In genomic region chr3:90657405-90657804, GRCm38 (mm10) we compare ENCODE assay signal across 14 mouse cellular contexts. TPM values are rescaled to one million over a fixed set of nuclear protein-coding genes. Genes with fewer than 3 reads are reported as not detected.
A peak's percentile ranks its signal among the peaks of the same experiment; 100 is the strongest.
DNase-seq lines count a peak whose midpoint lies in the region; ATAC-seq and TF ChIP-seq lines count a peak whose summit lies in the region.
"Had no signal": no experiment of that assay in that cellular context is flagged by ENCODE, and none has a peak within 500 bp of the region (broad histone marks: within the 10 kb centered on the region; RNA-seq: fewer than 3 reads in every experiment).

No protein-coding gene starts in this region.

- H3K36me3 ChIP-seq in heart, embryonic 12.5 days: no peaks in the 10 kb centered on the region
- H3K36me3 ChIP-seq in midbrain, embryonic 14.5 days (ENCODE audit: control insufficient read depth, insufficient read depth, low read length): no peaks in the 10 kb centered on the region
- H3K36me3 ChIP-seq in midbrain, embryonic 15.5 days (replicated peaks): no peaks in the 10 kb centered on the region
- no peaks in the 10 kb centered on the region for H3K36me3 ChIP-seq in stomach, postnatal 0 days (ENCODE audit: control insufficient read depth, insufficient read depth, low read length)
- H3K36me3 ChIP-seq: limb, embryonic 15.5 days; midbrain, embryonic 13.5 days; stomach, embryonic 15.5 days had no signal

- no peak for TF ChIP-seq EP300 in stomach, postnatal 0 days (optimal IDR thresholded peaks at IDR 0.05)

- H3K27me3 ChIP-seq in heart, embryonic 12.5 days (replicated peaks): peaks cover 12% of the 10 kb centered on the region; the same call in 1 of the 2 replicates
- no peaks in the 10 kb centered on the region for H3K27me3 ChIP-seq in midbrain, embryonic 14.5 days (ENCODE audit: control insufficient read depth, insufficient read depth, low read length)
- H3K27me3 ChIP-seq in midbrain, embryonic 15.5 days (replicated peaks): no peaks in the 10 kb centered on the region
- H3K27me3 ChIP-seq in stomach, postnatal 0 days (ENCODE audit: control insufficient read depth, insufficient read depth, low read length): no peaks in the 10 kb centered on the region
- H3K27me3 ChIP-seq: midbrain, embryonic 13.5 days; stomach, embryonic 15.5 days had no signal

- H3K9me3 ChIP-seq in heart, embryonic 12.5 days (replicated peaks): no peaks in the 10 kb centered on the region
- no peaks in the 10 kb centered on the region for H3K9me3 ChIP-seq in midbrain, embryonic 14.5 days (ENCODE audit: control insufficient read depth, low read length)
- no peaks in the 10 kb centered on the region for H3K9me3 ChIP-seq in midbrain, embryonic 15.5 days
- H3K9me3 ChIP-seq in stomach, postnatal 0 days (ENCODE audit: control insufficient read depth, low read length): no peaks in the 10 kb centered on the region
- H3K9me3 ChIP-seq: limb, embryonic 15.5 days; midbrain, embryonic 13.5 days; stomach, embryonic 15.5 days had no signal

- no peak overlapping the region for H3K4me3 ChIP-seq in heart, embryonic 12.5 days
- no peak overlapping the region for H3K4me3 ChIP-seq in midbrain, embryonic 14.5 days (replicated peaks; ENCODE audit: low read depth, low read length)
- no peak overlapping the region for H3K4me3 ChIP-seq in midbrain, embryonic 15.5 days
- H3K4me3 ChIP-seq in stomach, postnatal 0 days (ENCODE audit: low read depth, low read length): no peak overlapping the region
- H3K4me3 ChIP-seq: limb, embryonic 15.5 days; midbrain, embryonic 13.5 days; stomach, embryonic 15.5 days had no signal

- no peak for ATAC-seq in heart, embryonic 12.5 days (ENCODE audit: insufficient number of reproducible peaks, low FRiP score)
- ATAC-seq in midbrain, embryonic 14.5 days (ENCODE audit: low FRiP score, low TSS enrichment): no peak
- ATAC-seq in midbrain, embryonic 15.5 days (replicated peaks): no peak
- ATAC-seq in stomach, postnatal 0 days (ENCODE audit: low FRiP score, low TSS enrichment): no peak
- no peak for ATAC-seq in erythroblast, adult 5-6 weeks (replicated peaks; ENCODE audit: low FRiP score, poor library complexity, severe bottlenecking)
- ATAC-seq: midbrain, embryonic 13.5 days had no signal

- DNase-seq in heart, postnatal 4 days: peak; percentile 9
- peak; percentile 6 for DNase-seq in midbrain, embryonic 14.5 days
- peak; percentile 50 for DNase-seq in R1 (ENCODE audit: low read depth, low spot score)
- DNase-seq in stomach, postnatal 0 days (ENCODE audit: low spot score): no peak
- no peak for DNase-seq in kidney, postnatal 14 days

- no peak overlapping the region for H3K27ac ChIP-seq in heart, embryonic 12.5 days (ENCODE audit: poor library complexity, severe bottlenecking)
- H3K27ac ChIP-seq in midbrain, embryonic 14.5 days (replicated peaks; ENCODE audit: low read depth, low read length): no peak overlapping the region
- no peak overlapping the region for H3K27ac ChIP-seq in midbrain, embryonic 15.5 days
- no peak overlapping the region for H3K27ac ChIP-seq in stomach, postnatal 0 days (replicated peaks)
- H3K27ac ChIP-seq: limb, embryonic 15.5 days; midbrain, embryonic 13.5 days; stomach, embryonic 15.5 days had no signal

- H3K4me1 ChIP-seq in heart, embryonic 12.5 days (replicated peaks): no peaks in the 10 kb centered on the region
- no peaks in the 10 kb centered on the region for H3K4me1 ChIP-seq in midbrain, embryonic 14.5 days (ENCODE audit: control insufficient read depth, insufficient read depth, low read length)
- no peaks in the 10 kb centered on the region for H3K4me1 ChIP-seq in midbrain, embryonic 15.5 days
- no peaks in the 10 kb centered on the region for H3K4me1 ChIP-seq in stomach, postnatal 0 days (replicated peaks; ENCODE audit: control insufficient read depth, insufficient read depth)
- H3K4me1 ChIP-seq: limb, embryonic 15.5 days; midbrain, embryonic 13.5 days; stomach, embryonic 15.5 days had no signal

- WGBS in heart, embryonic 12.5 days: 68% methylated on average over 4 of the region's 4 CpGs
- 76% methylated on average over 4 of the region's 4 CpGs for WGBS in midbrain, embryonic 14.5 days
- 83% methylated on average over 4 of the region's 4 CpGs for WGBS in midbrain, embryonic 15.5 days
- 76% methylated on average over 4 of the region's 4 CpGs for WGBS in stomach, postnatal 0 days

- no peak overlapping the region for H3K4me2 ChIP-seq in heart, embryonic 12.5 days
- no peak overlapping the region for H3K4me2 ChIP-seq in midbrain, embryonic 14.5 days (ENCODE audit: low read length)
- no peak overlapping the region for H3K4me2 ChIP-seq in midbrain, embryonic 15.5 days
- H3K4me2 ChIP-seq in stomach, postnatal 0 days (replicated peaks; ENCODE audit: low read depth): no peak overlapping the region
- H3K4me2 ChIP-seq: limb, embryonic 15.5 days; midbrain, embryonic 13.5 days; stomach, embryonic 15.5 days had no signal

- peak; percentile 61 for TF ChIP-seq CTCF in stomach, postnatal 0 days (IDR thresholded peaks at IDR 0.05; ENCODE audit: low read depth)

- H3K9ac ChIP-seq in heart, embryonic 12.5 days: no peak overlapping the region
- H3K9ac ChIP-seq in midbrain, embryonic 14.5 days (replicated peaks; ENCODE audit: low read length): no peak overlapping the region
- H3K9ac ChIP-seq in midbrain, embryonic 15.5 days: no peak overlapping the region
- no peak overlapping the region for H3K9ac ChIP-seq in stomach, postnatal 0 days (ENCODE audit: low read length)
- H3K9ac ChIP-seq: limb, embryonic 15.5 days; midbrain, embryonic 13.5 days; stomach, embryonic 15.5 days had no signal

RNA-seq across cellular contexts. Expression of gene S100a7a, which starts 3.6 kb away (rescaled TPM):
- total RNA-seq in heart, postnatal 4 days (2021): not detected
- polyA plus RNA-seq in heart, embryonic 12.5 days (2016; fragmentation: Nextera tagmentation; extraction: Ambion mirVana): 0.18 TPM in 1 of 2 replicates, not detected in the other
- polyA plus RNA-seq in midbrain, embryonic 14.5 days (2014; fragmentation: Nextera tagmentation; extraction: Ambion mirVana): not detected in 2 replicates
- polyA plus RNA-seq in midbrain, embryonic 15.5 days (2015; fragmentation: Nextera tagmentation; extraction: Ambion mirVana): not detected in 2 replicates
- 24.5 and 27.3 TPM in 2 replicates for polyA plus RNA-seq in stomach, postnatal 0 days (2015; fragmentation: Nextera tagmentation; extraction: Ambion mirVana)
- not detected in 2 replicates for total RNA-seq in erythroblast, adult 5-6 weeks (2015; ENCODE audit: low replicate concordance)
- total RNA-seq in erythroblast, adult 5-6 weeks (2017; ENCODE audit: low replicate concordance): not detected in 2 replicates
- polyA plus RNA-seq: embryonic facial prominence, embryonic 11.5 days; midbrain, embryonic 13.5 days had no signal

RNA-seq across cellular contexts. Expression of gene S100a8, which starts 11.4 kb away (rescaled TPM):
- total RNA-seq in heart, postnatal 4 days (2021): 10 to 100 TPM in 1 of 2 experiments, 1 to 10 TPM in 1; 6.8 to 10.4 TPM
- 2.1 and 4.5 TPM in 2 replicates for polyA plus RNA-seq in heart, embryonic 12.5 days (2016; fragmentation: Nextera tagmentation; extraction: Ambion mirVana)
- polyA plus RNA-seq in midbrain, embryonic 14.5 days (2014; fragmentation: Nextera tagmentation; extraction: Ambion mirVana): 2.2 TPM in 1 of 2 replicates, not detected in the other
- polyA plus RNA-seq in midbrain, embryonic 15.5 days (2015; fragmentation: Nextera tagmentation; extraction: Ambion mirVana): 1.7 and 14.5 TPM in 2 replicates
- 14.4 and 18.3 TPM in 2 replicates for polyA plus RNA-seq in stomach, postnatal 0 days (2015; fragmentation: Nextera tagmentation; extraction: Ambion mirVana)
- 9,516 and 10,353 TPM in 2 replicates for total RNA-seq in erythroblast, adult 5-6 weeks (2015; ENCODE audit: low replicate concordance)
- total RNA-seq in erythroblast, adult 5-6 weeks (2017; ENCODE audit: low replicate concordance): 5,136 and 5,692 TPM in 2 replicates

RNA-seq across cellular contexts. Expression of gene S100a9, which starts 38.1 kb away (rescaled TPM):
- 10 to 100 TPM in 1 of 2 experiments, 1 to 10 TPM in 1; 8.1 to 14.6 TPM for total RNA-seq in heart, postnatal 4 days (2021)
- 1.5 and 3.3 TPM in 2 replicates for polyA plus RNA-seq in heart, embryonic 12.5 days (2016; fragmentation: Nextera tagmentation; extraction: Ambion mirVana)
- polyA plus RNA-seq in midbrain, embryonic 14.5 days (2014; fragmentation: Nextera tagmentation; extraction: Ambion mirVana): 0.95 TPM in 1 of 2 replicates, not detected in the other
- 2.1 and 11.5 TPM in 2 replicates for polyA plus RNA-seq in midbrain, embryonic 15.5 days (2015; fragmentation: Nextera tagmentation; extraction: Ambion mirVana)
- polyA plus RNA-seq in stomach, postnatal 0 days (2015; fragmentation: Nextera tagmentation; extraction: Ambion mirVana): 56.6 and 65.4 TPM in 2 replicates
- total RNA-seq in erythroblast, adult 5-6 weeks (2015; ENCODE audit: low replicate concordance): 13,871 and 15,956 TPM in 2 replicates
- total RNA-seq in erythroblast, adult 5-6 weeks (2017; ENCODE audit: low replicate concordance): 4,543 and 6,947 TPM in 2 replicates

RNA-seq across cellular contexts. Expression of gene S100a6, which starts 44.7 kb away (rescaled TPM):
- 10 to 100 TPM; 72.1 to 75.9 TPM for total RNA-seq in heart, postnatal 4 days (2021)
- polyA plus RNA-seq in heart, embryonic 12.5 days (2016; fragmentation: Nextera tagmentation; extraction: Ambion mirVana): 36.1 and 38.4 TPM in 2 replicates
- 4.6 and 32.0 TPM in 2 replicates for polyA plus RNA-seq in midbrain, embryonic 14.5 days (2014; fragmentation: Nextera tagmentation; extraction: Ambion mirVana)
- 18.4 and 25.6 TPM in 2 replicates for polyA plus RNA-seq in midbrain, embryonic 15.5 days (2015; fragmentation: Nextera tagmentation; extraction: Ambion mirVana)
- 3,650 and 3,685 TPM in 2 replicates for polyA plus RNA-seq in stomach, postnatal 0 days (2015; fragmentation: Nextera tagmentation; extraction: Ambion mirVana)
- total RNA-seq in erythroblast, adult 5-6 weeks (2015; ENCODE audit: low replicate concordance): 246 and 247 TPM in 2 replicates
- total RNA-seq in erythroblast, adult 5-6 weeks (2017; ENCODE audit: low replicate concordance): 99.2 and 118 TPM in 2 replicates

RNA-seq across cellular contexts. Expression of gene S100a5, which starts 49.1 kb away (rescaled TPM):
- not detected for total RNA-seq in heart, postnatal 4 days (2021)
- polyA plus RNA-seq in heart, embryonic 12.5 days (2016; fragmentation: Nextera tagmentation; extraction: Ambion mirVana): not detected in 2 replicates
- not detected in 2 replicates for polyA plus RNA-seq in midbrain, embryonic 14.5 days (2014; fragmentation: Nextera tagmentation; extraction: Ambion mirVana)
- polyA plus RNA-seq in midbrain, embryonic 15.5 days (2015; fragmentation: Nextera tagmentation; extraction: Ambion mirVana): not detected in 2 replicates
- 9.6 and 10.5 TPM in 2 replicates for polyA plus RNA-seq in stomach, postnatal 0 days (2015; fragmentation: Nextera tagmentation; extraction: Ambion mirVana)
- not detected in 2 replicates for total RNA-seq in erythroblast, adult 5-6 weeks (2015; ENCODE audit: low replicate concordance)
- total RNA-seq in erythroblast, adult 5-6 weeks (2017; ENCODE audit: low replicate concordance): not detected in 2 replicates
- total RNA-seq: layer of hippocampus, postnatal 10 days had no signal
- polyA plus RNA-seq: embryonic facial prominence, embryonic 11.5 days; heart, embryonic 16.5 days; limb, embryonic 15.5 days; midbrain, embryonic 13.5 days had no signal

Comparison
In these comparisons a context has a peak if more than half of its experiments do, and no peak if none do; other contexts are left out.
1. DNase-seq: peak in heart, postnatal 4 days (single experiment), midbrain, embryonic 14.5 days (single experiment) and R1 (single experiment); none in stomach, postnatal 0 days (single experiment) and kidney, postnatal 14 days (single experiment).
2. RNA of gene S100a7a, which starts 3.6 kb away (polyA plus RNA-seq): 24.5 to 27.3 TPM in stomach, postnatal 0 days; 0.18 TPM in heart, embryonic 12.5 days, not detected in midbrain, embryonic 15.5 days and not detected in midbrain, embryonic 14.5 days; every median in the first group is over 10 times any median in the second.